In genomic region chr17:9683539-9684155, GRCm38 (mm10) we compare ENCODE assay signal across 20 mouse cellular contexts. TPM values are rescaled to one million over a fixed set of nuclear protein-coding genes. Genes with fewer than 3 reads are reported as not detected.
"Had no signal": no experiment of that assay in that cellular context is flagged by ENCODE, and none has a peak within 500 bp of the region (broad histone marks: within the 10 kb centered on the region; RNA-seq: fewer than 3 reads in every experiment).

No protein-coding gene starts in this region.

- DNase-seq: kidney, adult 11 months; kidney, adult 9 months; kidney, postnatal 4 days; lung, embryonic 14.5 days; lung, postnatal 10 days; lung, postnatal 4 days; right cerebral cortex, postnatal 25 days had no signal

- H3K9me3 ChIP-seq: limb, embryonic 15.5 days; liver, embryonic 12.5 days; midbrain, embryonic 10.5 days had no signal

- H3K4me3 ChIP-seq: limb, embryonic 15.5 days; liver, embryonic 12.5 days; midbrain, embryonic 10.5 days had no signal

- H3K4me2 ChIP-seq: limb, embryonic 15.5 days; liver, embryonic 12.5 days; lung, embryonic 14.5 days had no signal

- H3K9ac ChIP-seq: limb, embryonic 15.5 days; liver, embryonic 12.5 days; lung, embryonic 14.5 days had no signal

- H3K27ac ChIP-seq: kidney, postnatal 0 days; limb, embryonic 15.5 days; liver, embryonic 12.5 days; midbrain, embryonic 10.5 days; stomach, postnatal 0 days had no signal

- ATAC-seq: liver, embryonic 12.5 days; midbrain, embryonic 16.5 days had no signal

- H3K36me3 ChIP-seq: limb, embryonic 15.5 days; liver, embryonic 12.5 days; midbrain, embryonic 10.5 days had no signal

- H3K4me1 ChIP-seq: limb, embryonic 15.5 days; liver, embryonic 12.5 days had no signal

- H3K27me3 ChIP-seq: limb, embryonic 15.5 days; liver, embryonic 12.5 days had no signal

RNA-seq across cellular contexts. Expression of gene Pabpc6, which starts 14.1 kb away (rescaled TPM):
- total RNA-seq: left cerebral cortex, adult 18-20 months; left cerebral cortex, postnatal 10 days; megakaryocyte, adult 5-6 weeks had no signal
- polyA plus RNA-seq: intestine, embryonic 14.5 days; kidney, postnatal 0 days; limb, embryonic 11.5 days; limb, embryonic 15.5 days; liver, embryonic 12.5 days; liver, embryonic 16.5 days; lung, embryonic 14.5 days; midbrain, embryonic 10.5 days; midbrain, embryonic 16.5 days; neural tube, embryonic 14.5 days; stomach, postnatal 0 days had no signal
